Mouse (Mus musculus) intestine, embryonic 14.5 days (tissue): ENCODE data around the gene Sucla2. TPM values are rescaled to one million over a fixed set of nuclear protein-coding genes. Genes with fewer than 3 reads are reported as not detected.
"Not testable (repeated sequence)": the region's sequence is repeated elsewhere in the genome, so short reads cannot be mapped to it uniquely, and the experiment has no call there.

Experiments used
- ATAC-seq: fragments of 200-750 bp; cut with Nextera tagmentation; replicated peaks from 2 replicates; pipeline ENCODE4 v1.8.0; 2017; ENCODE audit warnings: low read depth, moderate number of reproducible peaks, moderate TSS enrichment, moderate library complexity; ENCODE audit not compliant: low FRiP score, low TSS enrichment
- DNase-seq: peaks from one replicate; pipeline ENCODE4 v3.0.0-alpha.2; 2018; ENCODE audit warnings: low spot score
- H3K27ac ChIP-seq: fragments of 300-500 bp; sonication (generic); 2 replicates; pipeline ENCODE4 v1.5.1; 2014; ENCODE audit warnings: low read depth, mild to moderate bottlenecking, control low read depth
- H3K27me3 ChIP-seq: fragments of 300-500 bp; sonication (generic); replicated peaks from 2 replicates; pipeline ENCODE4 v1.6.1; 2014; ENCODE audit warnings: low read length, control low read depth; ENCODE audit not compliant: control insufficient read depth, insufficient read depth
- H3K36me3 ChIP-seq: fragments of 300-500 bp; sonication (generic); 2 replicates; pipeline ENCODE4 v1.6.1; 2014; ENCODE audit warnings: low read length, control low read depth; ENCODE audit not compliant: control insufficient read depth, insufficient read depth
- H3K4me1 ChIP-seq: fragments of 300-500 bp; sonication (generic); replicated peaks from 2 replicates; pipeline ENCODE4 v1.6.1; 2014; ENCODE audit warnings: low read length, control low read depth, mixed read lengths; ENCODE audit not compliant: control insufficient read depth, insufficient read depth
- H3K4me2 ChIP-seq: fragments of 300-500 bp; sonication (generic); 2 replicates; pipeline ENCODE4 v1.6.1; 2014; ENCODE audit warnings: low read length
- H3K4me3 ChIP-seq: fragments of 300-500 bp; sonication (generic); 2 replicates; pipeline ENCODE4 v1.5.1; 2014; ENCODE audit warnings: low read depth, low read length, control low read depth, mixed read lengths
- H3K9ac ChIP-seq: fragments of 300-500 bp; sonication (generic); 2 replicates; pipeline ENCODE4 v1.6.1; 2014; ENCODE audit warnings: mild to moderate bottlenecking, low read length
- H3K9me3 ChIP-seq: fragments of 300-500 bp; sonication (generic); 2 replicates; pipeline ENCODE4 v1.6.1; 2016; ENCODE audit warnings: low read length, control low read depth; ENCODE audit not compliant: control insufficient read depth
- WGBS: fragments of 180-500 bp; shearing (Covaris S2); extraction: QIAGEN DNeasy Blood & Tissue Kit; methylation state at CpG from one replicate; pipeline ENCODE4 v1.1.7; 2014; 5-methylcytosine and 5-hydroxymethylcytosine counted together
- polyA plus RNA-seq: library from polyadenylated mRNA; unstranded; fragments of >200 nt; fragmentation: Nextera tagmentation; extraction: Ambion mirVana; gene quantifications from 2 replicates; pipeline ENCODE4 v1.2.1, GENCODE M21; 2014

The Sucla2 gene
- polyA plus RNA-seq, 1 experiment from 2014 or later = 110 TPM

DNA sequence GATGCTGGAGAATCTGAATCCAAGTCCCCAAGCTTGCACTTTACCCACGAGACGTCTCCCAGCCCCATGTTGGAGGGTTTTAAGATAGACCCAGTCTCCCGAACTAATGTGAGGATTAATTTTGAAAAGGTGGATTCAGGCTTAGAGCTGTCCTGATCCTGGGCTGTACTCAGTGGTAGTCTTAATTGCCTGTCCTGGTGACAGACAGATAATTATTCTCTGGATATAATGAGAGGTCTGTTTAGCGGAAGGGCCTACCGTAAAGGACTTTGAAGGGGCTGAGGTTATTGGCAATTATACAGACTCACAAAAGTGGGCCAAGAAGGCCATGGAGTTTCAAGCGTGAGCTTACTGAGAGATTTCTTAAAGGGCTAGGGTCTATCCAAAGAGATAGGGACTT is 18.7 kb downstream of the Sucla2 start:
- ATAC-seq (no peak), DNase-seq (no peak)
- WGBS = 71% methylated on average over 6 of the region's 6 CpGs
- Histone ChIP-seq H3K27ac (no peak overlapping the region), H3K36me3 (no peaks in the 10 kb centered on the region), H3K4me2 (no peak overlapping the region), H3K27me3 (no peaks in the 10 kb centered on the region), H3K9me3 (no peaks in the 10 kb centered on the region), H3K9ac (no peak overlapping the region), H3K4me3 (no peak overlapping the region), H3K4me1 (no peaks in the 10 kb centered on the region)

DNA sequence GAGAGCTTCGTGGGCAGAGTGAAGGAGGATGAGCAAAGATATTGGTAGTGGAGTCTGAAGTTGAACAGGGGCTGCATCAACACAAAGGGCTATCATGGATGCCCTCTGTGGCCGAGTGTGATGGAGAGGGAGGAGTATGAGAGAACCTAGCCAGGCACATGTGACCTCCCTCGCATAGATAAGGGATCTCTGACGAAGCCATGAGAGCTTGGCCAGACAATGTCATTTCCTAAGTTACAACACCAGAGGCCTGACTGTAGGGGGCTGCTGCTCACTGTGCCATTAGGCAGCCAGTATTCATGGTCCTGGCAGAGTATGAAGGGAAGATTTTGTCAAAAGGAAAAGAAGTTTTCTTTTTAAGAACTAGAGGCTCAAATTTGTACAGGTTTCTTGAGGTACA is 21.9 kb downstream of the Sucla2 start:
- Histone ChIP-seq H3K9me3 (no peaks in the 10 kb centered on the region), H3K27me3 (no peaks in the 10 kb centered on the region), H3K4me2 (no peak overlapping the region), H3K4me3 (no peak overlapping the region), H3K9ac (no peak overlapping the region), H3K36me3 (no peaks in the 10 kb centered on the region), H3K27ac (no peak overlapping the region), H3K4me1 (peaks cover under 1% of the 10 kb centered on the region)
- ATAC-seq (no peak), DNase-seq (no peak)
- WGBS = 51% methylated on average over 4 of the region's 4 CpGs

DNA sequence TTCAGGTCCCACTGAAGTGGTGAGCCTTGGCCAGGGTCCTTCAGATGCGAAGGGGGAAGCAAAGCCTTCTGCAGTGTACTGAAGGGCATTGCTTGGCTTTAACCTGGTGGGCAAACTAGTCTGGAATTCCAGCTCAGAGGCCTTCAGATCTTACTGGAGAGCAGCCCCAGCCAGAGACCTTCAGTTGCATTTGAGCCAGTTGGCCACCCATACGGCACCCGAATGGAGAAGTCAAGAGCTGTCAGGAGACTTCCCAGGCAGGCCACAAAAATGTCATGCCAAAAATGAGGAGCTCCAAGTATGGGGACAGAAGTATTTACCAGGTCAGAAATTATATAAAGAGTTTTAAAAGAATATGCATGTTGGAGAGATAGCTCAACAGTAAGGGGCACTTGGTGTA is 22.9 kb downstream of the Sucla2 start, which contains the start of gene Nudt15:
TSS of gene Nudt15 (minus strand) at position 192 of the 400 bp plus-strand sequence.
- Histone ChIP-seq H3K9me3 (no peaks in the 10 kb centered on the region), H3K4me1 (peaks cover 4% of the 10 kb centered on the region), H3K27ac (no peak within 1 kb of the TSS), H3K4me3 (no peak within 1 kb of the TSS), H3K36me3 (no peaks in the 10 kb centered on the region), H3K9ac (no peak within 1 kb of the TSS), H3K27me3 (no peaks in the 10 kb centered on the region), H3K4me2 (no peak within 1 kb of the TSS)
- ATAC-seq (no peak), DNase-seq (no peak)
- WGBS = 89% methylated on average over 3 of the region's 3 CpGs

DNA sequence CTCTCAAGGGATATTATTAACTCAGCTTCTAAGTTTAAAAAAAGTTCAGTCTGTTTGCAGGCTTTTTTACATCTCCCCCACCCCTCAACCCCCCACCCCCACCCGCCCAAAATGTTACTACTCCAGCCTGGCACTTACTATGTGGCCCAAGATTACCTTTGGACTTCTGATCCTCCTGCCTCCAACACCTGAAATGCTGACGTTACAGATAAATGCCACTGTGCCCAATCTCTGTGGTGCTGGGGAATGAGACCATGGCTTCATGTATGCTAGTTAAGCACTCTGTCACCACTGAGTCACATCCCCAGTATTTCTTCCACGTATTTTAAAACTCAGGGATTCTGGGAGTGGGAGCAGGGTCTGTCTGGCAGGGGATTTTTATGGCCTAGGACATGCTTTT is 25.2 kb downstream of the Sucla2 start:
- Histone ChIP-seq H3K4me3 (no peak overlapping the region), H3K27me3 (no peaks in the 10 kb centered on the region), H3K4me1 (peaks cover 9% of the 10 kb centered on the region), H3K4me2 (no peak overlapping the region), H3K9me3 (no peaks in the 10 kb centered on the region), H3K9ac (no peak overlapping the region), H3K36me3 (no peaks in the 10 kb centered on the region), H3K27ac (no peak overlapping the region)
- 47% methylated on average over 3 of the region's 3 CpGs for WGBS
- no peak for ATAC-seq
- DNase-seq = no peak

DNA sequence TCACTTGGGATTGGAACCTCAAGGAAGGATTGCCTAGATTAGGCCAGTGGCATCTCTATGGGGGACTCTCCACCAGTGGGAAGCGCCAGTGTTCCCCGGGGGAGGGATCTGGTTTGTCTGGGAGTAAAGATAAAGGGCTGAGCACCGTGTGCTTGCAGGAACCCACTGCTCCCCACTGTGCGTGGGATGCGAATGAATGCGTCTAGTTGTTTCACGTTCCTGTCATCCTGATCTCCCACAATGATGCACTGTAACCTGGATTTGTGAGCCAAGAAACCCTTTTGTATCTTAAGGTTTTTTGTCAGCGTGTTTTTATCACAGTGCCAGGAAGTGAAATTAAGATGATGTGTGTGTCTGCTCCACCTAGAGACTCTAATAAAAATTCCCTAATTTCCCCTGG is 25.6 kb downstream of the Sucla2 start:
- Histone ChIP-seq H3K4me2 (no peak overlapping the region), H3K9ac (no peak overlapping the region), H3K9me3 (no peaks in the 10 kb centered on the region), H3K27ac (no peak overlapping the region), H3K27me3 (no peaks in the 10 kb centered on the region), H3K4me3 (no peak overlapping the region), H3K36me3 (peaks cover under 1% of the 10 kb centered on the region; the same call in 1 of the 2 replicates), H3K4me1 (peaks cover 9% of the 10 kb centered on the region)
- no peak for DNase-seq
- WGBS = 59% methylated on average over 8 of the region's 8 CpGs
- no peak for ATAC-seq

DNA sequence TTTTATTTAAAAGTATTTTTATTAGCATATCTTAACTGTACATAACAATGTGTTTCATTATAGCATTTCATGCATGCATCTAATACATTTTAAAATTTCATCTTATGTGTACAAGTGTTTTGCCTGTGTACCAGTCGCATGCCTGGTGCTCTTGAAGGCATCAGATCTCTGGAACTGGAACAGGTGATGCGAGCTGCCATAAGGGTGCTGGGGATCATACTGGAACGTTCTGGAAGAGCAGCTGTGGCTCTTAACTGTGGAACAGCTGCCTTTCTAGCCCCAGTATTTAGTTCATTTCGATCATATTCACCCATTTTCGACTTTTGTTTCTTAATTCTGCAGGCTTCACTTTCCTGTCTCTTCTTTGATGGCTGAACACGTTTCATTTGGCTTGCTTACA is 26.0 kb downstream of the Sucla2 start:
- Histone ChIP-seq H3K4me3 (no peak overlapping the region), H3K9ac (no peak overlapping the region), H3K4me2 (no peak overlapping the region), H3K27me3 (no peaks in the 10 kb centered on the region), H3K36me3 (peaks cover 5% of the 10 kb centered on the region), H3K9me3 (no peaks in the 10 kb centered on the region), H3K4me1 (peaks cover 9% of the 10 kb centered on the region), H3K27ac (no peak overlapping the region)
- no peak for ATAC-seq
- 82% methylated on average over 6 of the region's 6 CpGs for WGBS
- no peak for DNase-seq

DNA sequence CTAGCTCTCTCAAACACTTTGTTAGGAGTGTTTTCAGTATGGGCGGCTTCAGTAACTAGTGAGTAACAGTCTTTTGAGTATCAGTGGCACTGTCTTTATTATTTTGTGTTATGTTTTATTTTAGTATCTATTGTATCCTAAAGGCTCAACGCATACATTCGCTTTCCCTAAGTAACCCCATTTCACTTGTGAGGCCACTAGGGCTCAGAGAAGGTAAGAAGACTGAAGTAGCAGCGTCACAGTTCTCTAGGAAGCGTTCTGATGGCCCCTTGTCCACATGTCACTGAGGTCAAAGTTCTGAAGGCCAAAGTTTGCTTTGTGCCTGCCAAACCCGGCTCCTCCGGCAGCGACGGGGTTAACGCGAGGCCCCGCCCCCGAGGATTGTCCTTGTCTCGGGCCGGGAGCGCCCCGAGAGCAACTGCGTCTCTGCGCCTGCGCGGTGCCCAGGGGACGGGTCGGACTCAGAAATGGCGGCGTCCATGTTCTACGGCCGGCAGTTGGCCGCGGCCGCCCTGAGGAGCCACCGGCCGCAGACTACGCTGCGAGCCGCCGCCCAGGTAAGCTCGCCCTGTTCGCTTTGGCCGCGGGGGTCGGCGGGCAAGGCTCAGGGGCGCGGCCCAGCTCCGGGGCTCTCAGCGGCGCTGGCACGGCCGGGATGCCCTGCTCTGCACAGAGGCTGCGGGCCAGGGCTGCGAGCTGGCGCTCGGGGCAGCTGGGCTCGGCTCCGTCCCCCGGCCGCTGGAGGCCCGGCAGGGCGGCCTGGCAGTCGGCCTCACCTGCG is 27.4 kb downstream of the Sucla2 start:
- H3K4me3 ChIP-seq = peak overlapping the region; percentile 91
- peak overlapping the region; percentile 62 for H3K27ac ChIP-seq
- H3K36me3 ChIP-seq = peaks cover 11% of the 10 kb centered on the region
- H3K4me1 ChIP-seq = peaks cover 9% of the 10 kb centered on the region
- ATAC-seq = peak; percentile 95
- peak overlapping the region; percentile 84 for H3K9ac ChIP-seq
- H3K4me2 ChIP-seq = peak overlapping the region; percentile 79
- 5% methylated on average over 52 of the region's 61 CpGs for WGBS
- H3K9me3 ChIP-seq = no peaks in the 10 kb centered on the region
- peak; percentile 96 for DNase-seq
- no peaks in the 10 kb centered on the region for H3K27me3 ChIP-seq

DNA sequence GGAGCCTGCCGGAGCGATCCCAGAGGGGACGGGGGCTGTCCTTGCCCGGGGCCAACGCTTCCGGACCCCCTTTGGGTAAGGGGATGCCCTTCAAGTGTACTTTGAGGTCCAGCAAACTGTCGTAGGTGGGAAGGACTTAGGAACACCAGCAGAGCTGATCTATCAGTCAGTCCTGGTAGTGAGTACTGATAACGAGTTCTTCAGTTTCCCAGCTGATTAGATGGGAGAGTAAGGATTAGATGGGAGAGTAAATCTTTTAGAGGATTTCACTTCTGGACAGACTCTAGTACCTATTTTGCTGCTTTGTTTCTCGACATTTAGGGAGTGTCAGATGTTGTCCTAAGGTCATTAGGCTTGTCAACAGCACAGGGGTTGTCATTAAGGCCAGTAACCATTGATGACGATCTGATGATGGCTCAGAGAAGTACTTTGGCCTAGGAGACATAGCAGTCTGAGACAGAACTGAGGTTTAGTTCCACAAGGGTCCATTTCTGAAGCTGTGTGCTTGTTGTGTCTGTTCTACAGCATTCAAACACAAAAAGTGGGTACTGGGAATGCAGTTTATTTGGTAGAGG is 28.1 kb downstream of the Sucla2 start:
- Histone ChIP-seq H3K27me3 (no peaks in the 10 kb centered on the region), H3K9me3 (no peaks in the 10 kb centered on the region), H3K27ac (peak overlapping the region; percentile 62), H3K36me3 (peaks cover 11% of the 10 kb centered on the region), H3K4me1 (peaks cover 9% of the 10 kb centered on the region), H3K4me2 (peak overlapping the region; percentile 79), H3K4me3 (peak overlapping the region; percentile 91), H3K9ac (peak overlapping the region; percentile 84)
- peak; percentile 54 for DNase-seq
- ATAC-seq = peak; percentile 68
- WGBS = 0% methylated on average over 10 of the region's 10 CpGs

DNA sequence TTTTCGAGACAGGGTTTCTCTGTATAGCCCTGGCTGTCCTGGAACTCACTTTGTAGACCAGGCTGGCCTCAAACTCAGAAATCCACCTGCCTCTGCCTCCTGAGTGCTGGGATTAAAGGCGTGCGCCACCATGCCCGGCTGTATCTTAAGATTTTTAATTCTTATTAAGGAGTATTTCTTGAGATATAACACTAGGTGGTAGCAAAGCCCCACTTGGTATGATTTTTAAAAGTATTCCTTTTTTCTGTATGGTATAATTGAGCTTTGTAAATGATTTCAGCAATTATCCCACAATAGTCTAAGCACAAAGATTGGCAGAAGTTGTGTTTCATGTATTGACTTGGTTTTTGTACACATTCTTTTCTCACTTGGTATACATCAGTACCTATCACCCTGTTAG is 44.7 kb downstream of the Sucla2 start:
- H3K27me3 ChIP-seq, H3K4me3 ChIP-seq, DNase-seq, H3K4me2 ChIP-seq, H3K9ac ChIP-seq, H3K4me1 ChIP-seq, H3K9me3 ChIP-seq, ATAC-seq, H3K27ac ChIP-seq: not testable (repeated sequence)
- 89% methylated on average over 4 of the region's 4 CpGs for WGBS
- H3K36me3 ChIP-seq = peaks cover 31% of the 10 kb centered on the region
